Mouse (Mus musculus) stomach, embryonic 14.5 days (tissue): Measurements from ENCODE around the gene Ralgds. TPM values are rescaled to one million over a fixed set of nuclear protein-coding genes. Genes with fewer than 3 reads are reported as not detected.
"Not testable (repeated sequence)": the region's sequence is repeated elsewhere in the genome, so short reads cannot be mapped to it uniquely, and the experiment has no call there.

Source experiments
- ATAC-seq: fragments of 200-750 bp; cut with Nextera tagmentation; 2 replicates; pipeline ENCODE4 v1.8.0; 2017; ENCODE audit warnings: low read depth, moderate TSS enrichment; ENCODE audit not compliant: insufficient number of reproducible peaks, insufficient read depth, low FRiP score
- H3K27ac ChIP-seq: fragments of 300-500 bp; sonication (generic); 2 replicates; pipeline ENCODE4 v1.5.1; 2014; ENCODE audit warnings: mild to moderate bottlenecking, low read length, moderate library complexity, mixed read lengths
- H3K27me3 ChIP-seq: fragments of 300-500 bp; sonication (generic); 2 replicates; pipeline ENCODE4 v1.6.1; 2014; ENCODE audit warnings: low read length, control low read depth, mixed read lengths; ENCODE audit not compliant: control insufficient read depth, insufficient read depth
- H3K36me3 ChIP-seq: fragments of 300-500 bp; sonication (generic); 2 replicates; pipeline ENCODE4 v1.6.1; 2014; ENCODE audit warnings: mild to moderate bottlenecking, control low read depth, low read length, moderate library complexity, mixed read lengths; ENCODE audit not compliant: control insufficient read depth, insufficient read depth
- H3K4me1 ChIP-seq: fragments of 300-500 bp; sonication (generic); 2 replicates; pipeline ENCODE4 v1.6.1; 2014; ENCODE audit warnings: low read length, control low read depth, mixed read lengths; ENCODE audit not compliant: control insufficient read depth, insufficient read depth
- H3K4me2 ChIP-seq: fragments of 300-500 bp; sonication (generic); replicated peaks from 2 replicates; pipeline ENCODE4 v1.6.1; 2014; ENCODE audit warnings: low read depth, low read length, control low read depth
- H3K4me3 ChIP-seq: fragments of 300-500 bp; sonication (generic); 2 replicates; pipeline ENCODE4 v1.5.1; 2014; ENCODE audit warnings: low read depth, low read length, control low read depth
- H3K9ac ChIP-seq: fragments of 300-500 bp; sonication (generic); replicated peaks from 2 replicates; pipeline ENCODE4 v1.6.1; 2014; ENCODE audit warnings: low read depth, mild to moderate bottlenecking, control low read depth, low read length, moderate library complexity, mixed read lengths
- H3K9me3 ChIP-seq: fragments of 300-500 bp; sonication (generic); 2 replicates; pipeline ENCODE4 v1.6.1; 2016; ENCODE audit warnings: low read depth, low read length, control low read depth; ENCODE audit not compliant: control insufficient read depth
- WGBS: fragments of 180-500 bp; shearing (Covaris S2); extraction: QIAGEN DNeasy Blood & Tissue Kit; methylation state at CpG from one replicate; pipeline ENCODE4 v1.1.7; 2014; 5-methylcytosine and 5-hydroxymethylcytosine counted together
- polyA plus RNA-seq: library from polyadenylated mRNA; unstranded; fragments of >200 nt; fragmentation: Nextera tagmentation; extraction: Ambion mirVana; gene quantifications from 2 replicates; pipeline ENCODE4 v1.2.1, GENCODE M21; 2014

The Ralgds gene
- polyA plus RNA-seq, 1 experiment from 2014 or later: 38.6 TPM

DNA sequence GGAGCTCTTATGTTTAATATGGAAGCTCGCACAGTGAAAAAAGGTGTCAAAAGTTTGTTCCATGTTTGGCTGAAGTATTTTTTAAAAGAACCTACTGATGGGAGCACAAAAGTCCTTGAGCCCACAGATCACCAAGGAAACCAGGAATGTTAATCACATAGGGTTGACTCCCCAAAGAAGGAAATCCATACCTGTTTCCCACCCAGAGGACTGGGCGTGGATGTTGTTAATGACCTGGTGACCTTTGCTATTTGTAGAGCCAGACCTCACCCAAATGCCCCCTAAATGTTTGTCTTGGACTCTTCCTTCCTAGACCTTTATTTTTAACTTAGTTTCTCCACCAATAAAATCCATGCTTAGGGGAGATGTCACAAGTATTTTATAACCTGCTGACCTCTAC, 42.3 kb upstream of the Ralgds start:
- Histone ChIP-seq H3K27ac (no peak overlapping the region), H3K9ac (no peak overlapping the region), H3K36me3 (peaks cover 24% of the 10 kb centered on the region), H3K4me3 (no peak overlapping the region), H3K4me2 (no peak overlapping the region), H3K27me3 (no peaks in the 10 kb centered on the region), H3K9me3 (peaks cover 5% of the 10 kb centered on the region; the same call in 1 of the 2 replicates), H3K4me1 (0 out of 2 replicates have a peak, but pooled peaks cover 9% of the 10 kb centered on the region)
- WGBS: 88% methylated on average over 2 of the region's 2 CpGs
- no peak for ATAC-seq

DNA sequence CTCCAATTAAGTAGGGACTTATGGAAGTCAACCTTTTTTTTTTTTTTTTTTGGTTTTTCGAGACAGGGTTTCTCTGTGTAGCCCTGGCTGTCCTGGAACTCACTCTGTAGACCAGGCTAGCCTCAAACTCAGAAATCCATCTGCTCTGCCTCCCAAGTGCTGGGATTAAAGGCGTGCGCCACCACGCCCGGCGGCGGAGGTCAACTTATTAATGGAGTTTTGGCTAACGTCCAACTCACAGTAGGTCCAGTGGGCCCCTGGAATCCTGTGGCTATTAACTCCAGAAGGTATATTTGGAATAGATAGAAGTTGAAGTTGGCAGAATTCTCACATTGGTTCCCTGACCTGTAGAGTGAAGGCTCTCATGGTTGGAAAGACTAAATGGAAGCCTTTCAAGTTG, 40.9 kb upstream of the Ralgds start:
- H3K36me3 ChIP-seq: peaks cover 24% of the 10 kb centered on the region
- WGBS: 95% methylated on average over 8 of the region's 8 CpGs
- ATAC-seq: not testable (repeated sequence)

DNA sequence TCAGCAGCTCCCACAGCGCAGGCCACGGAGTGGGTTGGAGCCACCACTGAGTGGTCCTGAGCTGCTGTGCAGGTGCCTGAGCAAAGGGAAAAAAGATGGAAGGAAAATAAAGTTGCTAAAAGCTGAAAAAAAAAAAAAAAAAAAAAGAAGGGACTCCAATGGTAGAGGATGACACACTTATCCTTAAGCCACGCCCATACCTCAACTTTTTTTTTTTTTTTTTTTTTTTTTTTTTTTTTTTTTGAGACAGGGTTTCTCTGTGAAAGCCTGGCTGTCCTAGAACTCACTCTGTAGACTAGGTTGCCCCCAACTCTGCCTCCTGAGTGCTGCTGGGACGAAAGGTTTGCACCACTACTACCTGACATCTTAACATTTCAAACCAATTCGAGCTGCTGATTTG, 34.9 kb upstream of the Ralgds start:
- not testable (repeated sequence) for H3K4me1 ChIP-seq, H3K4me2 ChIP-seq, H3K27ac ChIP-seq, H3K36me3 ChIP-seq, H3K9ac ChIP-seq, H3K4me3 ChIP-seq, H3K9me3 ChIP-seq, H3K27me3 ChIP-seq, ATAC-seq
- 90% methylated on average over 5 of the region's 5 CpGs for WGBS

More for the DNA sequence above, 40.9 kb upstream of the Ralgds start:
- not testable (repeated sequence) for H3K27me3 ChIP-seq, H3K9ac ChIP-seq, H3K9me3 ChIP-seq, H3K4me3 ChIP-seq, H3K4me2 ChIP-seq, H3K27ac ChIP-seq, H3K4me1 ChIP-seq

DNA sequence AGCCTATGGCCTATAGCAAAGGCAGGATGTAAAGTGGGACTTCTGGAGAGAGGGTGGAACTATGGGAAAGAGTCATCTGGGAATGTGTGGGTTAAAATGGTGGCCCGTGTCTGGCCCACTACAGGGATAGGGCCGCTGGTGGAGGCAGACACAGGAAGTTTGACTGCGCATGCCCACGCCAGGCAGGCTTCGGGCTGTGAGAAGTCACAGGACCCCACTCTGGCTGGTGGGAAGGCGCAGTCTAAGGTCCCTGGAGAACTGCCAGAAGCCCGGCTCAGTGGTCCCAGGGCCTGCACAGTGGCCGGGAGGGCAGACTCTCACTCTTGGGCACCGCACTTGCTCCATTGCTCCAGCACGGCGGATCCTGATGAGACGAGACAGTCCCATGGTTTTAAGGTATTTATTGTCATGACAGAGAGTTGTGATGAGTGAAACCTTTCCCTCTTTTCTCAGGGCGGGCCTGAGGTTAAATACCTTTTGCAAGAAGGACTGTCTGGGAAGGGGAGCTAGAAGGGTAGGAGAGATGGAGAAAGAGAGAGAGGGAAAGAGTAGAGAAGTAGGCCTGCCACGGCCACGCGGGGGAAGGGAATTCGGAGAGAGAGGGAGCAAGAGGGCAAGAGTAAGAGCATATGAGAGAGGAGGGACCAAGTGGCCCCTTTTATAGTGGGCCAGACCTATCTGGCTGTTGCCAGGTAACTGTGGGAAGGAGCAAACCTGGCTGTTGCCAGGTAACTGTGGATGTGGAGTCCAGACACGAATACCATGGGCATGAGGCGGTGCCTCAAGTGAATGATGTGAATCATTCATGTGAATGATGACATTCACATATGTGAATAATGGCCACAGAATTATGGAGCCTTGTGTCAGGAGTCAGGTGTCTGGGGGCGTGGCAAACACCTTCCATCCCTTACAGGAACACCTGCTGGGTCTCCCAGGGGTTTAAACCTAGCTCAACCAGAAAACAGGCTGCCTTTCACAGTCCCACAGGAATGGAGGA, 33.4 kb upstream of the Ralgds start:
- 0 out of 2 replicates have a peak overlapping the region, but pooled peaks have one; percentile 20 for H3K4me2 ChIP-seq
- no peak overlapping the region for H3K9ac ChIP-seq
- 0 out of 2 replicates have a peak, but pooled peaks cover 3% of the 10 kb centered on the region for H3K4me1 ChIP-seq
- no peak overlapping the region; the same call in 1 of the 2 replicates for H3K27ac ChIP-seq
- H3K27me3 ChIP-seq: no peaks in the 10 kb centered on the region
- H3K36me3 ChIP-seq: no peaks in the 10 kb centered on the region
- no peaks in the 10 kb centered on the region for H3K9me3 ChIP-seq
- 67% methylated on average over 20 of the region's 20 CpGs for WGBS
- H3K4me3 ChIP-seq: no peak overlapping the region
- no peak for ATAC-seq

DNA sequence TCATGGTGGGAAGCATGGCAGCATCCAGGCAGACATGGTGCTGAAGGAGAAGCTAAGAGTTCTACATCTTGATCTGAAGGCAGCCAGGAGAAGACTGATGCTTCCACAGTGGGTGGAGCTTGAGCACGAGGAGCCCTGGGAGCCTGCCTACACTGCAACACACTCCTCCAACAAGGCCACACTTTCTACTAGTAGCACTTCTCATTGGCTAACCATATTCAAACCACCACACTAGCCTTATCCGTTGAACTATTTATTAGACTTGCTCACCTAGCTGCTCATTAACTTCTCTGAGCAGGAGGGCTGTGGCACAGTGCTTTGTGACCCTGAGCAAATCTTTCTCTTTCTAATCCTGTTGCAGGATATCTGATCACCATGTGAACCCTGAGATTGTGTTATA, 29.1 kb upstream of the Ralgds start:
- no peaks in the 10 kb centered on the region for H3K9me3 ChIP-seq
- 47% methylated on average over 2 of the region's 2 CpGs for WGBS
- H3K27ac ChIP-seq: no peak overlapping the region
- H3K9ac ChIP-seq: no peak overlapping the region
- no peak overlapping the region for H3K4me2 ChIP-seq
- H3K4me1 ChIP-seq: 0 out of 2 replicates have a peak, but pooled peaks cover 3% of the 10 kb centered on the region
- no peak for ATAC-seq
- no peak overlapping the region for H3K4me3 ChIP-seq
- no peaks in the 10 kb centered on the region for H3K27me3 ChIP-seq
- no peaks in the 10 kb centered on the region for H3K36me3 ChIP-seq

DNA sequence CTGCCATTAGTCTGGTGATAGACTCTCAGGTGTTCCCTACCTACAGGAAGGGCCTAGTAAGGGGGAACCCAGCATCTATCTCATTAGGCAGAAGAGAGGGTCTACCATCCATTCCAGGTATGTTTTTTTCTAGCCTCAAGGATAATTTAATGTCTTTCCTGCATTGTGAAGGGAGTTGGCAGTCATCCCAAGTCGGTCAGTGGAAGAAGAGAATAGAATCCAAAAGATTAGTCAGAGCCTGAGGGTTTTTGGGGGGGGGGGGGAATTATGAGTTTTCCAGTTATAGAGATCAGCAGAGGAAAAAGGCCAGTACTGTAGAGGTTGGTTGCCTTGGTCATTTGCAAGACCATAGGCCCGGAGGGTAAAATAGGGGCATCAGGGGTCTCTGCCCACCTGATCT, 18.4 kb upstream of the Ralgds start:
- Histone ChIP-seq H3K36me3 (no peaks in the 10 kb centered on the region), H3K9ac (no peak overlapping the region), H3K4me2 (no peak overlapping the region), H3K4me3 (no peak overlapping the region), H3K9me3 (no peaks in the 10 kb centered on the region; the same call in 1 of the 2 replicates), H3K27me3 (no peaks in the 10 kb centered on the region), H3K4me1 (peaks cover 3% of the 10 kb centered on the region; the same call in 1 of the 2 replicates), H3K27ac (no peak overlapping the region; the same call in 1 of the 2 replicates)
- ATAC-seq: no peak
- 86% methylated on average over 2 of the region's 2 CpGs for WGBS

DNA sequence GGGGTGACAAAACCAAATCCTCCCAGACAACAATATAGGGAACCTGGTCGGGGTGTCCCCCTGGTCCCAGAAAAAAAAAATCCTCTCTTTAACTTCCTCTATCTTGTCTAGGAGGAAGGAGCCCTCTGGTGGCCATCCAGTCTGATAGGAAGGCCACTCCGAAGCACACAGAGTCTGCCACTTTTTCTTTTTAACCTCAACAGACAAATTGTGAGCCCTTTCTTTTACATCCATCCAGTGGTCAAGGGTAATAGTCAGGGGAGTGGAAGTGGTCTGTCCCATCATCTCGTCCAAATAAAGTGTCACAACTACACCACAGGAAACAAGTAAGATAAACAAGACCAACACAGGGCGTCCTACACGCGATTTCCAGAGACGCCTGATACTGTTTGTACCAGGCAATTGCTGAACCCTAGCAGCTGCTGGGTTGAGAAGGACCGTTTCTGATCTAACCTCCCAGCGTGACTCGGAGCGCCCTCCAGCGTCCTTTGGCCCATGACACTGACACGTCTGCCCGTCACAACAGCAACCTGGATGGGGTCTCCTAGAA, 17.6 kb upstream of the Ralgds start:
- no peaks in the 10 kb centered on the region for H3K27me3 ChIP-seq
- H3K4me3 ChIP-seq: no peak overlapping the region
- ATAC-seq: no peak
- H3K4me1 ChIP-seq: peaks cover 3% of the 10 kb centered on the region; the same call in 1 of the 2 replicates
- WGBS: 62% methylated on average over 14 of the region's 14 CpGs
- H3K9me3 ChIP-seq: no peaks in the 10 kb centered on the region; the same call in 1 of the 2 replicates
- H3K27ac ChIP-seq: peak overlapping the region; percentile 83
- H3K4me2 ChIP-seq: no peak overlapping the region
- H3K9ac ChIP-seq: no peak overlapping the region
- H3K36me3 ChIP-seq: no peaks in the 10 kb centered on the region

DNA sequence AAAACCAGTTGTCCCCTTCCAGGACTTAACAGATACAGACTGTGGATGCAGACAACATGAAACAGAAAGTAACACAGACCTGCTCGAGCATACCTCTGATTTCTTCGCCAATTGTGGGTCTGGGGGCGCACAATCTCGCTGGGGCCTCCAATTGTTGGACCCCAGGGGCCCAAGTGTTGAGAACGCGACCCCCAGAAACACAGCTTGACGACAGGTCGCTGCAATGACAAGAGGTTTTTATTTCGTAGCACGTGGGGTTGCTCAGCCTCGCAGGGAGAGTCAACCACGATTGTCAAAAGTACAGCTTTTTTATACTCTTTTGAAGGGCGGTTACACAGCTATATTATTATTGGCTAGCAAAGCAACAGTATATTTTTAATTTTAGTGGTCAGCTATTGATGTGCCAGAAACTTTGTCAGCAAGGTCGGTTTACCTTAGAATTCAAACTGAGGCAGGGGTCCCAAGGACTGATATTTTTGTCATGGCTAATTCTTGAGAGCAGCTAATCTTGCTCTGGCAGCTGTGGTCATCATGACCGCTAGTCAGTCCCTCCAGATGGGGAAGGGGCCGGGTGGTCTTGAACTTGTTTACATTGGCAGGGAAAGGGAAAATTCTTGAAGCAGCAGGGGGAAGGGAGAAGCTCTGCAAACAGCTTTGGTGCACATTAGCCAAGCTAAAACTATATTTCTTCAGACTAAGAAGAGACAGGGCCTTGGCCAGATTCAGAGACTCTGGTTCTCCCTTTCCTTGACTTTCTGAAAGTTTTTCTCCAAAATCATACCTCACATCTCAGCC, 16.9 kb upstream of the Ralgds start:
- H3K36me3 ChIP-seq: no peaks in the 10 kb centered on the region
- peaks cover 3% of the 10 kb centered on the region; the same call in 1 of the 2 replicates for H3K4me1 ChIP-seq
- WGBS: 74% methylated on average over 16 of the region's 16 CpGs
- no peaks in the 10 kb centered on the region; the same call in 1 of the 2 replicates for H3K9me3 ChIP-seq
- H3K27ac ChIP-seq: peak overlapping the region; percentile 83
- H3K9ac ChIP-seq: no peak overlapping the region
- no peak; the same call in 1 of the 2 replicates for ATAC-seq
- H3K4me3 ChIP-seq: no peak overlapping the region
- H3K4me2 ChIP-seq: no peak overlapping the region
- no peaks in the 10 kb centered on the region for H3K27me3 ChIP-seq
